Mouse (Mus musculus): ENCODE data around the gene Lmx1b.

- TF ChIP-seq CTCF (IDR thresholded peaks at IDR 0.05; ENCODE audit: low read depth) (no peak), EP300 (IDR thresholded peaks at IDR 0.05; ENCODE audit: low read depth) (no peak)
Measured at GRCm38 (mm10) chr2:33689155-33689879, 49.0 kb upstream of the Lmx1b start.
